Mouse (Mus musculus): ENCODE data around the gene Tnfrsf17.

DNA sequence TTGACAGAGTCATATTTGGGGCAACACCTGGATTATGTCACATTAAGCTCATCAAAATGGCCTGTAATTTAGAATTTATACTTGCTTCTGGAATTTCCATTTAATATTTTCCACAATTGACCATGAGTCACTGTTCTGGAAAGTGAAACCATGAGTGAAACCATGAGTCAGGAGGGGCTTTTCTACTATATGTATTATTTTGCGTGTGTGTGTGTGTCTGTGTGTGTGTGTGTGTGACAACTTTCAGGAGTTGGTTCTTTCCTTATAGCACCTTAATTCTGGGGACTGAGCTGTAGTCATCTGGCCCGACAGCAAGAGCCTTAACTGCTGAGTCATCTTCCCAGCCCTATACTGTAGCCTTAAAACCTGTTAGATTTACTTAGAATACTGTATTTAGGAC lies 27.7 kb upstream of the Tnfrsf17 start:
- TF ChIP-seq CTCF (IDR thresholded peaks at IDR 0.05; ENCODE audit: low read depth, low read length) (no peak), POLR2A (IDR thresholded peaks at IDR 0.05; ENCODE audit: extremely low read depth, insufficient read depth, low read length) (no peak)
